Mouse (Mus musculus) olfactory bulb, adult 2 months (tissue): Measurements from ENCODE around the gene Cryba4. TPM values are rescaled to one million over a fixed set of nuclear protein-coding genes. Genes with fewer than 3 reads are reported as not detected.

ENCODE experiments used
- H3K27ac ChIP-seq: fragments of 200-500 bp; 2 replicates; pipeline ENCODE4 v1.5.1; 2012; ENCODE audit warnings: low read depth, low read length; ENCODE audit not compliant: insufficient read depth
- H3K4me1 ChIP-seq: fragments of 200-500 bp; 2 replicates; pipeline ENCODE4 v1.6.1; 2012; ENCODE audit warnings: low read length; ENCODE audit not compliant: control insufficient read depth, insufficient read depth
- H3K4me3 ChIP-seq: fragments of 200-500 bp; 2 replicates; pipeline ENCODE4 v1.5.1; 2012; ENCODE audit warnings: mild to moderate bottlenecking, low read depth, low read length, moderate library complexity; ENCODE audit not compliant: insufficient read depth
- CTCF ChIP-seq: fragments of 200-500 bp; IDR thresholded peaks from 2 replicates; pipeline ENCODE4 v1.5.1; 2012; ENCODE audit warnings: low read depth, mild to moderate bottlenecking, low read length, moderate library complexity; ENCODE audit not compliant: insufficient read depth
- POLR2A ChIP-seq: fragments of 200-500 bp; IDR thresholded peaks from 2 replicates; pipeline ENCODE4 v1.6.1; 2012; ENCODE audit warnings: mild to moderate bottlenecking, low read depth, low read length, moderate library complexity; ENCODE audit not compliant: insufficient read depth
- WGBS: fragments of 180-500 bp; shearing (Covaris S2); methylation state at CpG from one replicate; pipeline ENCODE4 v1.1.7; 2018; 5-methylcytosine and 5-hydroxymethylcytosine counted together
- polyA plus RNA-seq: library from polyadenylated mRNA; stranded (reverse); fragments of >200 nt; gene quantifications from 2 replicates; pipeline ENCODE4 v1.2.4, GENCODE M21; 2012; ENCODE audit warnings: low replicate concordance; ENCODE audit not compliant: missing spikeins, insufficient read depth, insufficient read length

Gene Cryba4
- polyA plus RNA-seq, 1 experiment = not detected

- H3K27ac ChIP-seq = no peak overlapping the region
- H3K4me1 ChIP-seq = peaks cover 63% of the 10 kb centered on the region
- WGBS = 71% methylated on average over 15 of the region's 15 CpGs
- H3K4me3 ChIP-seq = no peak overlapping the region
- TF ChIP-seq POLR2A = no peak
- no peak for TF ChIP-seq CTCF
Observed at GRCm38 (mm10) chr5:112280863-112281660, 28.7 kb upstream of the Cryba4 start.

- peak overlapping the region; percentile 60 for H3K27ac ChIP-seq
- peaks cover 57% of the 10 kb centered on the region for H3K4me1 ChIP-seq
- no peak overlapping the region for H3K4me3 ChIP-seq
- 86% methylated on average over 7 of the region's 7 CpGs for WGBS
- TF ChIP-seq CTCF = no peak
- no peak for TF ChIP-seq POLR2A
Observed at GRCm38 (mm10) chr5:112280151-112280550, 27.8 kb upstream of the Cryba4 start.

- WGBS = 63% methylated on average over 17 of the region's 17 CpGs
- Histone ChIP-seq H3K27ac (peak overlapping the region; percentile 60), H3K4me3 (no peak overlapping the region), H3K4me1 (peaks cover 50% of the 10 kb centered on the region)
- TF ChIP-seq CTCF (no peak), POLR2A (no peak)
Observed at GRCm38 (mm10) chr5:112279181-112280021, 27.1 kb upstream of the Cryba4 start.

- TF ChIP-seq POLR2A = no peak
- no peak for TF ChIP-seq CTCF
- WGBS = 90% methylated on average over 11 of the region's 11 CpGs
- H3K4me1 ChIP-seq = peaks cover 39% of the 10 kb centered on the region
- H3K27ac ChIP-seq = no peak overlapping the region
- no peak overlapping the region for H3K4me3 ChIP-seq
Observed at GRCm38 (mm10) chr5:112277906-112278470, 25.7 kb upstream of the Cryba4 start.

GRCm38 (mm10) chr5:112276907-112277348 is 24.6 kb upstream of the Cryba4 start:
- Histone ChIP-seq H3K27ac (peak overlapping the region; percentile 37; the same call in 1 of the 2 replicates), H3K4me3 (peak overlapping the region; percentile 93), H3K4me1 (peaks cover 35% of the 10 kb centered on the region)
- no peak for TF ChIP-seq CTCF
- TF ChIP-seq POLR2A = no peak
- WGBS = under 1% methylated on average over 24 of the region's 24 CpGs

- Histone ChIP-seq H3K4me3 (peak within 1 kb of the TSS; percentile 93), H3K4me1 (peaks cover 35% of the 10 kb centered on the region), H3K27ac (peak within 1 kb of the TSS; percentile 80)
- WGBS = under 1% methylated on average over 62 of the region's 62 CpGs
- TF ChIP-seq POLR2A = peak; percentile 83
- no peak for TF ChIP-seq CTCF
Observed at GRCm38 (mm10) chr5:112276267-112276873, 24.1 kb upstream of the Cryba4 start, which contains the start of gene Tpst2. Gene Tpst2 (plus strand): TSS chr5:112276691.

- no peak for TF ChIP-seq POLR2A
- TF ChIP-seq CTCF = no peak
- no peak overlapping the region for H3K4me3 ChIP-seq
- no peak overlapping the region for H3K27ac ChIP-seq
- H3K4me1 ChIP-seq = peaks cover 36% of the 10 kb centered on the region
- 58% methylated on average over 4 of the region's 4 CpGs for WGBS
Observed at GRCm38 (mm10) chr5:112275021-112275804, 22.9 kb upstream of the Cryba4 start.

GRCm38 (mm10) chr5:112273746-112274463 is 21.6 kb upstream of the Cryba4 start:
- Histone ChIP-seq H3K4me3 (no peak overlapping the region), H3K27ac (no peak overlapping the region), H3K4me1 (peaks cover 28% of the 10 kb centered on the region)
- 81% methylated on average over 2 of the region's 2 CpGs for WGBS
- no peak for TF ChIP-seq CTCF
- TF ChIP-seq POLR2A = no peak
